Mouse (Mus musculus) adrenal gland, adult 18-20 months (tissue): Measurements from ENCODE around the gene Gm3591. TPM values are rescaled to one million over a fixed set of nuclear protein-coding genes. Genes with fewer than 3 reads are reported as not detected.
"Not testable (repeated sequence)": the region's sequence is repeated elsewhere in the genome, so short reads cannot be mapped to it uniquely, and the experiment has no call there.

Experiments used
- DNase-seq, 2 experiments: peaks; one replicate each; pipeline ENCODE4 v3.0.0; 2021 to 2022; ENCODE audit warnings: low spot score in 2 of 2
- long read RNA-seq, 2 experiments: library from polyadenylated mRNA; stranded (forward); transcript quantifications; one replicate each; pipeline ENCODE4 v2.0.0; 2021
- total RNA-seq, 2 experiments: library from RNA; stranded (reverse); gene quantifications; 1 replicate in 1 of 2; 2 replicates in 1 of 2; pipeline ENCODE4 v1.2.3; 2021

Gm3591 gene
- total RNA-seq: under 1 TPM in 1 of 2 experiments, not detected in 1; 0.22 TPM
- long read RNA-seq, experiment 1: 0 reads
- long read RNA-seq, experiment 2, partial matches to known transcripts: 0 of 2 reads
- long read RNA-seq, experiment 2, other reads (novel, unspliced or antisense): 2 of 2 reads

- not testable (repeated sequence) for DNase-seq
Measured at GRCm38 (mm10) chr14:6412382-6412781, at the start of gene Gm3591. Gm3591 (minus strand) TSS chr14:6412482.

- not testable (repeated sequence) for DNase-seq
Measured at GRCm38 (mm10) chr14:6444511-6444910, 32.2 kb upstream of the Gm3591 start, which contains the start of gene Gm3594. Gm3594 (minus strand) TSS chr14:6444611.

GRCm38 (mm10) chr14:6440774-6441173, 28.5 kb upstream of the Gm3591 start:
- peak; percentile 1 to 16 for DNase-seq

- peak in 1 of 2 experiments; percentile 18 for DNase-seq
Measured at GRCm38 (mm10) chr14:6440206-6440605, 27.9 kb upstream of the Gm3591 start.

GRCm38 (mm10) chr14:6426766-6427165, 14.5 kb upstream of the Gm3591 start:
- DNase-seq: peak; percentile 6 to 25

- not testable (repeated sequence) for DNase-seq
Measured at GRCm38 (mm10) chr14:6426353-6426752, 14.1 kb upstream of the Gm3591 start.

- not testable (repeated sequence) for DNase-seq
Measured at GRCm38 (mm10) chr14:6390219-6390618, 22.1 kb downstream of the Gm3591 start, which contains the start of gene Gm16440. Gm16440 (minus strand) TSS chr14:6390319.

Other genes with a start within 250 kb of the Gm3591 start
- not detected for gene Gm21560, start 193.2 kb downstream of the Gm3591 start, total RNA-seq
- under 1 TPM in 1 of 2 experiments, not detected in 1; 0.20 TPM for gene Gm3411, start 125.2 kb downstream of the Gm3591 start, total RNA-seq
- not detected for gene Gm21103, start 107.6 kb downstream of the Gm3591 start, total RNA-seq
- gene Gm3618, start 68.8 kb downstream of the Gm3591 start, total RNA-seq: not detected
- not detected for gene Gm16440, start 22.2 kb downstream of the Gm3591 start, total RNA-seq
- gene Gm3594, start 32.1 kb upstream of the Gm3591 start, total RNA-seq: not detected
- not detected for gene Gm8356, start 124.8 kb upstream of the Gm3591 start, total RNA-seq
- gene Gm3629, start 178.1 kb upstream of the Gm3591 start, total RNA-seq: under 1 TPM in 1 of 2 experiments, not detected in 1; 0.35 TPM
- gene Gm3460, start 209.9 kb upstream of the Gm3591 start, total RNA-seq: not detected